Mouse (Mus musculus) layer of hippocampus, adult 11-12 months (tissue): Measurements from ENCODE around the gene Shisa9.
"Not testable (repeated sequence)": the region's sequence is repeated elsewhere in the genome, so short reads cannot be mapped to it uniquely, and the experiment has no call there.

Source experiments
- DNase-seq: peaks from one replicate; pipeline ENCODE4 v3.0.0; 2022; ENCODE audit warnings: low spot score

Gene Shisa9

DNA sequence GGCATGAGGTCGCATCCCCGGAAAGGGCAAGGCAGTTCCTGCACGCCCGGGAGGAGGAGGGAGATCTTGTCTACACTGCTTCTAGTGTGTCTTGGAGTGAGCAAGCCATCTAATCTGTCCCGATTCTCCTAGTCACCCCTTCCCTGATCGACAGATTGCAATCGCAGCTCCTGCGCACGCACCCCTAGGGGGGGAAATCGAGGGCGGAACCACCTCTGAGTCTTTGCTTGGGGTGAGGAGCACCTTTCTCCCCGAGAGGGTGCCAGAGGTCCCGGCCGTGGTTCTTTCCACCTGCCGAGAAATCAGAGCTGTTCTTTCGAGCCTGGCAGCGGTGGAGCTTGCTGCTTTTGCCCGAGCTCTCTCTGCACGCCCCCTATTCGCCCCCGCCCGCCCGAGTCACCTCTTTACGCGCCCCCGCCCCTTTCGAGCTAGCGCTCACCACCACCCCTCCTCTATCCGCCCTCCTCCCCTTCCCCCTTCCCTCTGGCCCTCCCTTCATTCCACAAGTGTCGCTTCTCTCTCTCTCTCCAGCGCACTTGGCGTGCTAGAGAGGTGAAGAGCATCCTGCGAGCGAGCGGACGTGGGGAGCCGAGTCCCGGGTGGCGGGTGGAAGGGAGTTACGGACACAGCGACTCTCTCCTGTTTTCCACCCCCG is at the start of gene Shisa9:
Shisa9 (plus strand) TSS at position 498 of the 655 bp plus-strand sequence.
- peak; percentile 37 for DNase-seq

DNA sequence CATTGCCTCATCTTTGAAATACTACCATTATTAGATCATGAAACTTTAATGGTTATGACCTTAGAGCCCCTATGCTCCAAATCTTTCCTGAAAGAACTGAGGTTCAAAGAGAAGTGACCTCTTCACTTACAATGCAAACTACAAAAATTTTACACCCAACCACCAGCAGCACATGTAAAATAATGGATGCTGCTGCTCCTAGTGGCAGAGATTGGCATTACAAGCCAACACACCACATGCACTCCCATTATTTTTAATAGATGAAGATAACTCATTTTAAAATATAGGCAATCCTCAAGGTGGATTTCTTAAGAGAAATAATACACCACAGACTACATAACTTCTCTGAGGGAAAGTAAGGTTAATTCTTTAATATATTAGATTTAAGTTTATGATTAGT is 43.4 kb upstream of the Shisa9 start:
- peak; percentile 69 for DNase-seq

DNA sequence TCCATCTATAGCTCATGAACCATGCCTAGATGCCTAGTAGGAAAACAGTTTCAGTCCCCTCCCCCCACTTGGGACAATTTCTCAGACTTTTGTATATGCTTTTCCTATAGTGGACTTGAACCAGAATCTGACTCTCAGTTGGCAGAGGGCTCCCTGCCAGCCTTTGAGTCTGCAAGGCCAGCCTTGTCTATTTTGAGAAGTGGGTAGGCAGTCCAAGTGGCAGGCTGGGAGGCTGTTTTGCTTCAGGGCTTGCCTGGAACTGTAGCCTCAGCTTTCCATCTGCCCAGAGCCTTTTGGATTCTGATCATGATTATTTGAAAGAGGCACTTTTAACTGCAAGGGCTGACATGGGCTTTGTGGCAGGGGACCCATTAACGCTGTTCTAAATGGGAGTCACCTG is 23.2 kb upstream of the Shisa9 start:
- DNase-seq: peak; percentile 17

GRCm38 (mm10) chr16:11966041-11966440 is 17.9 kb upstream of the Shisa9 start:
- DNase-seq: no peak

DNA sequence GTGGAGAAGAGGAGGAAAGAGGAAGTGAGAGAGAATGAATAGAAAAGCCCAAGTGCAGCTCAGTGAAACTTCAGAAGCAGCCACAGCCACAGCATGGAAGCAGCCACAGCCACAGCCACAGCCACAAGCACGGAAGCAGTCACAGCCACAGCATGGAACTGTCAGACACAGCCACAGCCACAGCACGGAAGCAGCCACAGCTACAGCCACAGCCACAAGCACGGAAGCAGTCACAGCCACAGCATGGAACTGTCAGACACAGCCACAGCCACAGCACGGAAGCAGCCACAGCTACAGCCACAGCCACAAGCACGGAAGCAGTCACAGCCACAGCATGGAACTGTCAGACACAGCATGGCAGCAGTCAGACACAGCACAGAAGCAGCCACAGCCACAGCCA is 17.1 kb upstream of the Shisa9 start:
- not testable (repeated sequence) for DNase-seq

DNA sequence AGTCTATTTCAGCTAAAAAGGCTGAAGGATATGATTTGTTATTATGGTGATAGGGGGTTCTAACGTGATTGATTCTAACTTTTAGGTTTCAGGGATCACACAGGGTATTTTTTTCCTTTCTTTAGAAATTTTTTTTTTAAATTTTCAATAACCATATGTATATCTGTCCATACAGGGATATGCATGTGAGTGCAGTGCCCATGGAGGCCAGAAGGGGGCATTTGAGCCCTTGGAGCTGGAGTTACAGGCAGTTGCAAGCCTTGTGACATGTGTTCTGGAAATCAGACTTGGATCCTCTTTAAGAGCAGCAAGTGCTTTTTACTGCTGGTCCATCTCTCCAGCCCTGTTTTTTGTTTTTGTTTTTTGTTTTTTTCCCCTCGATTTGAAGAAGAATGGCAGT is 16.3 kb upstream of the Shisa9 start:
- no peak for DNase-seq

- no peak for DNase-seq
These were observed 10.2 kb upstream of the Shisa9 start for GRCm38 (mm10) chr16:11973707-11974106.

DNA sequence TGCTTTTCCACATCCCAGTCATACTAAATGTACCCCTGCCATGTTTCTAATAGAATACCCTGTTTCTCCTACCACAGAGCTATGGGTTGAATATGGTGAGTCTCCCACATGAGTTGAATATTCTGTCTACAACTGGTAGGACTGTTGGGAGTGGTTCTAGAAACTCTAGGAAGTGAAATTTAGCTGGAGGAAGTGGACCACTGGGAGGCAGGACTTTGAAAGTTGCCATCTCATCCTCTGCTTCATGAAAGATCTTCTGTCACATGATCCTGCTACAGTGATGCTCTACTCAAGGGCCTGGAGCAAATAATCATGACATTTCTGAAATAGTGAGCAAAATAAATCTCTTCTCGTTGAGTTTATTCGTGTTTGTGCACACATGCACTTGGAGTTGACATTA is 7.2 kb upstream of the Shisa9 start:
- DNase-seq: no peak

DNA sequence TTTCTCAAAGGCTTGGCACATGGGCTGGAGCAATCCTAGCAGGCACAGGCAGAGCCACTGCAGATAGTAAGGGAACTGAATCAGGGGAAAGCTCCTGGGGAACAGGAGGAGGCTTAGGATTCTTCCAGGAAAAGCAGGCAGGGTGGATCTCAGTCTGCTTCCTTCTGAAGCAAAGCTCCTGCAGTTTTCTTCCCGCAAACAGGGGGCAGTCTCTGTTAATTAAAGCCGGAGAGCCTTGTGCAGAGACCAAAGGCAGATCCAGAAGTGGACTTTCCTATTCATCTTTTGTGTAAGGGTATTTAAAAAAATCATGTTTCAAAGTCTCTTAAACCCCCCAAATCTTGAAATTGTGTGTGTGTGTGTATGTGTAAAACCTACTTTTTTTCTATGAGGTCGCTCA is 3.1 kb upstream of the Shisa9 start:
- peak; percentile 51 for DNase-seq

- DNase-seq: no peak
These were observed 752 bp upstream of the Shisa9 start for GRCm38 (mm10) chr16:11983106-11983615.

DNA sequence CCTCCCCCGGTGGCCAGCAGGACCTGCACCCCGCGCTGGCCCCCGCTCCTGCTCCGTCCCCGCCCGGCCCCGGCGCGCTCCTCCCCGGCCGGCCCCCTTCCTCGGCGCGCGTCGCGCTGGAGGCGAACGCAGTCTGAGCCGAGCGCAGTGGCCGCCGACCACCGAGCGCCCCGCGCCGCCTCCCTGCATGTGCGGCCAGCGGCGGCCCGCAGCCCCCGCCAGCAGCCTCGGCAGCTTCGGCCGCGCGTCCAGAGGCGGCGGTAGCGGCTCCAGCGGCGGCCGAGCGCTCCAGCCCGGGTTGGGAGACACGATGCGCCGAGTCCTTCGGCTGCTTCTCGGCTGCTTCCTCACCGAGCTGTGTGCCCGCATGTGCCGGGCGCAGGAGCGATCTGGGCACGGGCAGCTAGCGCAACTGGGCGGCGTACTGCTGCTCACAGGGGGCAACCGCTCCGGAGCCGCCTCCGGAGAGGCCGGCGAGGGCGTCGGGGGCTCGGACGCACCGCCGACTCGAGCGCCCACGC is 418 bp downstream of the Shisa9 start:
- peak; percentile 27 for DNase-seq

GRCm38 (mm10) chr16:11987056-11987455 is 3.1 kb downstream of the Shisa9 start:
- no peak for DNase-seq

DNA sequence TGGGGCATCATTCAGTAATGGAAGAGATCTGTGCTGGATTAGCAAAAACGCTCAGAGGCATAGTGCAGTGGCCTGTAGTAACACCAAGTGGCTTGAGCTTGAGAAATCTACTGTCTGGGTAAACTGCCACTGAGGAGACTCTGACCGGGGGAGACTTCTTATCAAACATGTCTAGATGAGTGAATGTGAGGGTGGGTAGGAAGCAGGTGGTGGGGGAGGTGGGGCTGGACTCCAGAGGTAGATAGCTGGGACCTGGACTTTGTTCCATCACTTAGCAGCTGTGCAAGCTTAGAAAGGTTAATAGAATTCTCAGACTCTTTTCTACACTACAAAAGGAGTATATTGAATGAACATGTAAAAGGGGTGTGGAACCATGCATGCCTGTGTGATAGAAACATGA is 21.3 kb downstream of the Shisa9 start:
- DNase-seq: no peak

- DNase-seq: no peak
These were observed 26.2 kb downstream of the Shisa9 start for GRCm38 (mm10) chr16:12010136-12010535.

DNA sequence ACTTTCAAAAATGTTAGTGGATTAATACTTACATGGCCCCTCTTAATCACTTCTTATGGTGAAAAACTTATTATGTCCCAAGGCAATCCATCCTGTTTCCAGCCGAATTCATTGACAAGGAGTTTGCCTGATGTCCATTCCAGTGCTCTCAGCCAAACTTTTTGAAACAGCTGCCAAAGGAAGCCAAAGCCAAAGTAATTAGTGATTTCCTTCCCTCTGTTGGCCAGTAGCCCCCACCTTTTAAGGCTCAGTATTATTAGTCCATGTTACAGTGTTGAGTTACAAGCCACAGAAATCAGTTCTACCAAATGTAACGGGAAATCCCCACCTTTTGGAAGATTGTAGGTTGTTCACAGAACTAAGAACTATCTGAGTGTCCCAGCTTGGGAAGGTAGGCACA is 28.8 kb downstream of the Shisa9 start:
- no peak for DNase-seq

- peak; percentile 27 for DNase-seq
These were observed 30.6 kb downstream of the Shisa9 start for GRCm38 (mm10) chr16:12014523-12014922.

DNA sequence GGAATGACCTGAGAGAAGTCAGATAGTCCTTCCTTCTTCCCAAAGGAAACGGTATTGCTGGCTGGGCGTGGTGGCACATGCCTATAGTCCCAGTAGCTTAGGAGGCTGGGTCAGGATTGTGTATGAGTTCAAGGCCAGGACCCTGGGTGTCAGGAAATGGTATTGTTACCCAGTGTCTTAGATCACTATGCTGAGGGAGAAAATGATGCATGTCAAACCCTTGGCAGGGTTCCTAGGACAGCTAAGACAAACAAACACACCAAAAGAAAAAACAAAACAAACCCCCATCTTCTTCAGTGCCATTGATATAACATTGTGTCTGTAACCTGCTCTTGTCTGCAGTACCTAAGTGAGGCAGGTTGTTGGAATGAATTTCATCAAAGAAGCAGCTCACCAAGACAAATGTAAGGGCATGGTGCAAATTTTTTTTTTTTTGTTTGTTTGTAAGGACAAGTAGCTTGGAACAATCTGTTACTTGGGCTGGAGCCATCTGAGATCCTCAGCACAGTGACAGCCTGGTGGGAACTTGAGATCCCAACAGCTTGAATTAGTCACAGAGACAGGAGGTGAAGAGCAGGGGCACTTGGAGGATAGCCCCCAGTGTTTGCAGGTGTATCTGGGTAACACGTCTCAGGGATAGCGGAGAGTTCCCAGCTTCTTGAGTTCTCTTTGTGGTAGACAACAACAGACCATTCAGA is 34.2 kb downstream of the Shisa9 start:
- DNase-seq: no peak

GRCm38 (mm10) chr16:12020103-12020755 is 36.3 kb downstream of the Shisa9 start:
- DNase-seq: no peak

- no peak for DNase-seq
These were observed 48.5 kb downstream of the Shisa9 start for GRCm38 (mm10) chr16:12032441-12032840.

DNA sequence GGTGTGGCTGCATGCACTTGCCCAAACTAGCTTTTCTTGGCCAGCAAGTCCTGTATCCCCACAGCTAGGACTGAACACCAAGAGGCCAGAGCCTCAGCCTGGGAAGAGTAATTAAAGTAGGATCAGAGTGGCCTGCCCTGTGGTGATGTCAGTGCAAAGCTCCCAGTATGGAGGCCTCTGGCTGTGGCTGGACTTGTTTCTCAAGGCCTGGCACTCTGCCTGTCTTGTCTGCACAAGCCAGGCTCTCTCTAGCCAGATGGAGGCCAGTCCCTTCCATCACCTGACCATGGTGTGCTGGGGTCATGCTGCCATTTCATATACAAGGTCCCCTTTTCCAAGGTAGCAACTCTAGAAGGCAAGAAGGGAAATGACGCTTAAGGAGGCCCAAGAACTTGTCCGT is 51.0 kb downstream of the Shisa9 start:
- no peak for DNase-seq

DNA sequence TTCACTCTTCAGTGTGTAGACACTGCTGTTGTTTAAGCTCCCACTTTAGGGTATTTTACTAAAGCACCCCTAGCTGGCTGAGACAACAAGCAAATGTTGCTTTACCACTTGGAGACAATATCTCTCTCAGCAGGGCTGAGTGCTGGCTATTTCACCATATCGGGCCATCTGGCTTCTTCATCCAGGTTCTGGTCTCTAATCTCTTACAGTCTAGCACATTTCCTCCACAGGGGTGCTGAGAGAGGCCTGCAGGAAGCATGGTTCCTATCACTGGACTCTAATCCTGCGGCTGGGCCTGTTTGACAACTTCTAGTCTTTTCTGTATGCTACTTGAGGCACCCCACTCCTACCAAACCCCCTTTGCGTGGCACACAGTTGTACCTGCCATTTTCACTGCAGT is 51.7 kb downstream of the Shisa9 start:
- no peak for DNase-seq

DNA sequence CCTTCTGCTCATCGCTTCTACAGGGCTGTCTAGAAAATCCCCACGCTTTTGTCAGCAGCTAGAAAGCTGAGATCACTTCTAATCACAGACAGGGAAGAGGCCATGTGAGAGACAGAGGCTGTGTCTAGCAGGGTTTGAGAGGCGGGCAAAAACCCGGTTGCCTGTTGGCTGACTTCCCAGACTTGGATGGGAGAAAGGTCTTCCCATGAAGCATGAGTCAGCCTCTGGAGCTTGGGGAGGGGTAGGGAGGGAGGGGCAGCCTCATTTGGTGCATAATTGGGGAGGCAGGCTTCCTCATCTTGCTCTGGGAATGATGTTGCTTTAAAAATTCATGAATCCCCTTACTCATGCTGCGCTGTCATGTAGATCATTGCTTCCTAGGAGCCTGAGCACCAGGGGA is 57.0 kb downstream of the Shisa9 start:
- peak; percentile 50 for DNase-seq

GRCm38 (mm10) chr16:12052051-12052450 is 68.1 kb downstream of the Shisa9 start:
- no peak for DNase-seq
